Mouse (Mus musculus): ENCODE measurements at regions not wholly inside any gene's neighbourhood (a gene's known extent, or its start where the extent isn't known, plus 50 kb on each side); places are given as distances from the start of the nearest gene placed in this dataset.

- no peak for DNase-seq (ENCODE audit: low spot score)
Observed at GRCm38 (mm10) chr15:51256681-51257080, 2628.0 kb upstream of the Gm7489 start.

- no peak for DNase-seq (ENCODE audit: low spot score)
Observed at GRCm38 (mm10) chr15:51264599-51265163, 2620.0 kb upstream of the Gm7489 start.

GRCm38 (mm10) chr15:51265971-51266370 lies 2618.7 kb upstream of the Gm7489 start:
- no peak for DNase-seq (ENCODE audit: low spot score)

DNA sequence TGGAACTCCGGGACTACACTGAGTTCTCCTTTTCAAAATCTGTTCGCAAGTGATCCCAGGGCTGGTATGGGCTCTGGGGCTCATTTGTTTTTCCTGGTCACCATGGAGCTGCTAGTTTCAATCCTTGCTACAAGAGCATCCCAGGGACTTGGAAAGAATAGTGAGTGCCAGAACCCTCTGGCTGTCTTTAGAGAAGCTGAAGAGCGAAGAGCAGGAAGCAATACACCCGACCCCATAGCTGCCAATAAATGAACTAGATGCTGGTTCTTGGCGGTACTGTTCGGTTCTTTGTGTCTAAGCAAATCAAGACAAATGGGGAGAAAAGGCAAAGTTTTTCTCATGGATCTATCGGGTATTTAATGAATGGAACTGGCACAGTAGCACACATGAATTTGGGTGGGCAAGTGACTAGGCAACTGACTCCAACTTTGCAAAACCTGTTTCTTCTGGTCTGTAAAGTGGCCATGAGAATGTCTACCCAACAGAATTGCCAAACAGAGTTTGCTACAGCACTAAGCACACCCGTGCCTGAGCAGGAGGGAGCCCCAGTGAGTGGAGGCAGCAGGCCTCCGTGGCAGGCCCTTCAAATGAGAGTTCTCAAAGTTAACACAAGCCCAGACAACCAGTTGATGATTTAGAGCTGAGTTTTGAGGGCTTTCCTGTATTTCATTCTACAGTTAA lies 2612.9 kb upstream of the Gm7489 start:
- no peak for DNase-seq (ENCODE audit: low spot score)

DNA sequence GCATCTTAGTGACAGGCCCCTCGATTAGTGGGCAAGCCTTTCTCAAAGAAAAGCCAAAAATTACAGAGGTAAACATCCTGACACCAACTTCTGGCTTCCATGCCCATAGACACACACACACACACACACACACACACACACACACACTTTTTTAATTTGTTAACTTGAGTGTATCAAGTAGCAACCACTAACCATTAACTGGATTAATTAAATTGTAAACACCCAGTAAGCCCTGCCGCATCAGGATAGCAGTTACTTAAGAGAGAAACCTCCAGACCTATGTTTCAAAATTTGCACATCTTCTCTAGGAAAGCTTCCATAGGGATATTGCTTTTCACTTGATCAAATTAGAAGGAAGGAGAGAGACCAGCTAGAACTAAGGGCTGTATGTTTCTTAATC lies 2599.4 kb upstream of the Gm7489 start:
- DNase-seq (ENCODE audit: low spot score), result no peak

- DNase-seq (ENCODE audit: low spot score), result no peak
Observed at GRCm38 (mm10) chr15:51286352-51286751, 2598.4 kb upstream of the Gm7489 start.

GRCm38 (mm10) chr15:51288911-51289432 lies 2595.7 kb upstream of the Gm7489 start:
- no peak for DNase-seq (ENCODE audit: low spot score)

GRCm38 (mm10) chr15:51289916-51290315 lies 2594.8 kb upstream of the Gm7489 start:
- no peak for DNase-seq (ENCODE audit: low spot score)

- no peak for DNase-seq (ENCODE audit: low spot score)
Observed at GRCm38 (mm10) chr15:51291183-51291582, 2593.5 kb upstream of the Gm7489 start.

GRCm38 (mm10) chr15:51296841-51297240 lies 2587.9 kb upstream of the Gm7489 start:
- DNase-seq (ENCODE audit: low spot score), result no peak

DNA sequence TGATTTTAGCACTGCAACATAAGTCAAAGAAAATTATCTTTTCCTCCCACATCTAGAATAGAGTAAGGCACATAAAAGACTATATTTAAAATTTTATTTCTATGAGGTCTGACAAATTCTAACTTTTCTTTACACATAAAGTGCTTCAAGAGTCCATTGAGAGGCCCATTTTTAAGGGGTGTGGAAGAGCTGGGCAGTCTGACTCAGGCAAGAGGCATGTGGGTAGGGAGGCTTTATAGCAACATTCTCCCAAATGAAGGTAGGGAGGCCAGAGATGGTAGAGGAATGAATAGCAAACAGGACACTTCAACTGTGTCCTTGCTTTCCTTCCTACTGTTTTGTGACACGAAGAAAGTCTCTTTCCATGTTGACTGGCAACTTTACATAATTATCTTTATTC lies 2566.6 kb upstream of the Gm7489 start:
- DNase-seq (ENCODE audit: low spot score), result no peak

- no peak for DNase-seq (ENCODE audit: low spot score)
Observed at GRCm38 (mm10) chr15:51318760-51319159, 2565.9 kb upstream of the Gm7489 start.

DNA sequence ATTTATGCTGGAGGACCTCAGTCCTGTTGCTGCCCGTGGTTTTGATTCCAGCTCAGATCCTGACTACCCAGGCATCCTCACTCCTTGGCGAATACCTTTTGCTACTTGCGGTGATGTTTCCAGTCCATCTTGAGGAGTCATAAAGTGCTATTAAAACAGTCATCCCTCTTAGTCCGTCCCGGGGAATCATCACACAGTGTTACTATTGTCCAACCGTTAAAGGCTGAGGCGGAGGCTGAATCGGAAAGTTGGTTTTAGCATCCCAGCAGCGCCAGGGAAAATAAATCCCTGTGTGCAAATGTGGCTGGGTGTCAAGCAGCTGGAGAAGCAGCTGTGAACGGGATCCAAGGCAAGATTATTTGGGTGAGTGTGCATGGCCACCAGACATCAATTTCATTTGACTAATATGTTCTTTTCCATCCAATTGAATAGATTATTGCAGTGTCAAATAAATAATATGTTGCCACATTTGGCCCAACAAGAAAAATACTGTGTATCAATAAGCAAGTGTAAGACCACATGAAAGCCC lies 2564.3 kb upstream of the Gm7489 start:
- no peak for DNase-seq (ENCODE audit: low spot score)

DNA sequence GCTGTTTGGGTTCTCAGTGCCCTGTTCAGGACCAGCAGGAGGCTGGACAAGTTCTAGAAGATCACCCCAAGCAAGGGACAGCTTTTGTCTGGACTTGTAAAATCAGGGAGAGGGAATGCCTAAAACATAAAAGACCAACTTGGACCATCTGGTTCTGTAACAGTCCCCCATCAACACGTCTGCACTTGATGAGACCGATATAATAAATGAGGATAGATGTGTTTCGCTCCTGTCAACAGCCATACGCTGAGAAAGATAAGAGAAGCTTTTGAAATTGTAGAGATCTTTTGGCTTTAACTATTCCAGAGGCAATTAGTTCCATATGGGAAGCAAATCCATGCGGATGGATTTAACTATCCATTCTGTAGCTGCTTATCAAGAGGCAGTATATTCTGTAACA lies 2561.4 kb upstream of the Gm7489 start:
- no peak for DNase-seq (ENCODE audit: low spot score)

GRCm38 (mm10) chr15:51324211-51324610 lies 2560.5 kb upstream of the Gm7489 start:
- no peak for DNase-seq (ENCODE audit: low spot score)

DNA sequence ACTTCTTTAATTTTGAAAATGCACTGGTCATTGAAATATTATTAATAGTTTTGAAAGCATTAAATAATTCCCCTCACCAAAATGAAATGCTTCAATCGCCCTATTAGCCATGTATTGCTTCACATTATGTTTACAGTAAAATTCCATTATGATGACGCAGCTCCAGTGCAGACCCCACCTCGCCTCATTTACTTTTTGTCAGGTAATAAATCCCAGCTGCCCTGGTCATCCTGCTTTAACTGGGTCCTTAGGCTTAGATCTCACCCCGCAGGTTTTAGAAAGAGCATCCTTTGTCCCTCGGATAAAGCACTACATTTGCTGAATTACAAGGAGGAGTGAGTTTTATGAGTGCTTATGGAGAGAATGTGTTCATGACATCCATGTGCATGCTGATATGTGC lies 2557.0 kb upstream of the Gm7489 start:
- no peak for DNase-seq (ENCODE audit: low spot score)

DNA sequence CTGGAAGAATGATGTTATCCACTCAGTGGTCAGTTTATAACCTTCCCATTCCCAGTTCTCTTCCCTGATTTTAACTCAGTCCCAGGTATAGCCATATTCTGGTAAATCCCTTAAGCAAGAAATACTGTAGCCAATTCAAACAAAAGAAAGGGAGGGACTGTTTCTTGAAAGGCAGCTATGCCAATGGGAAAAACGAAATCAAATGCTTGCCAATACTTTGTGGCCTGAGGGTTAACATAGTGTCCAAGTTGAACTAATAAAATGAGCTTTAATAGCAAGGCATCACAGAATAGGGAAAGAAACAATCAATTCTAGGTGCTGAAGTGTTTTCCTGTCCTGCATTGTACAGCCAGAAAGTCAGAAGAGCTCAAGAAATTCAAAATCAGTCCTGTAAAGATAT lies 2548.3 kb upstream of the Gm7489 start:
- no peak for DNase-seq (ENCODE audit: low spot score)

DNA sequence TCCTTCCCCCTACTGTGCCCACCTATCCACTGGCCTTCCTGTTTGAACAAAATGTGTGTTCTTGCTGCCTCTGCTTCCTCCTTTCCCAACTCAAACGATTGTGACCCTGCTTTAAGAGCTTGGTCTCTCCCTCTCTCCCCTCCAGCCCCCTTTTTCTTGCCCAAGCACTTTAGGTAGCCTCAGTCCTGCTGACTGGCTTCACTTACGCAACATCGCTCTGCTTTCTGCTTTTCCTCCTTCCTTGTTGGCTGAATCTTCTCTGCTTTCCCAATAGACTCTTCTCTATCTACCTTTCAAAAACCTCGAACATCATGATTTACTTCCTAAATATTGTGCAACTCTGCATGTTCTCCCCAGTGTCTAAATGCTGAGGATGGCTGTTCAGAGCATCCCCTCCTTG lies 2538.4 kb upstream of the Gm7489 start:
- no peak for DNase-seq (ENCODE audit: low spot score)

DNA sequence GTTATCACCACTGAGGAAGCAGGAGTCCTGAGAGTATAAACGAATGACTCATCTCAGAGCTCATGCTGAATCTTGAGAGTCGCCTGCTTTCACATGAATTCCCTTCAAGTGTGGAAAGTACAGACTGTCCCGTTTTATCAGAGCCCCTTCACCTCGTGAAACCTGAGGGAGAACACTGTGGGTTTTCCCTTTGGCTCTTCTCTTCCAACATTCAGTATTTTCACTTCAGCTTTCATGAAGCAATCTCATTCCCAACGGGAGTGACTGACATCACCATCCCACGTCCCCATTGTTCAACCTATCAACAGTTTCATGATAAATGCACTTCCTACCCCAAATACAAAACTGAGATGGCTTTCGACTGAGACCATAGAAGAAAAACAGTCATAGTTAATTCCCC lies 2521.3 kb upstream of the Gm7489 start:
- DNase-seq (ENCODE audit: low spot score), result no peak

DNA sequence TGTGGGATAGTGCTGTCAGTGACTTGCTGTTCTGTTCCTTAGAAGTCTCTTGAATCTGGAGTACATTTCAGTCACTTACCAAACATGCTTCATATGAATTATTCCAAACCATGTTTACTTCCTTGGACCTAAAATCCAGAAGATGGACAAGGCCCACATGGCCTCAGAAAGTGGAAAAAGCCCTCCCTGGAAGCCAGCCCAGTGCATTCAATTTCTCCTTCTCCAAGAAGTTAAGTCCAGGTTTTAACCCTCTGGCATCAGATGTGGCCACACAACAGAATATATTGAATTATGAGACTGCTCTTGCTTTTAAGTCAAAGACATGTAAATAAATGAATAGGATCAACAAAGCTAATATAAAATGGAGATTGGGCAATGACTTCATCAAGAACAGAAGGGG lies 2513.5 kb upstream of the Gm7489 start:
- no peak for DNase-seq (ENCODE audit: low spot score)

DNA sequence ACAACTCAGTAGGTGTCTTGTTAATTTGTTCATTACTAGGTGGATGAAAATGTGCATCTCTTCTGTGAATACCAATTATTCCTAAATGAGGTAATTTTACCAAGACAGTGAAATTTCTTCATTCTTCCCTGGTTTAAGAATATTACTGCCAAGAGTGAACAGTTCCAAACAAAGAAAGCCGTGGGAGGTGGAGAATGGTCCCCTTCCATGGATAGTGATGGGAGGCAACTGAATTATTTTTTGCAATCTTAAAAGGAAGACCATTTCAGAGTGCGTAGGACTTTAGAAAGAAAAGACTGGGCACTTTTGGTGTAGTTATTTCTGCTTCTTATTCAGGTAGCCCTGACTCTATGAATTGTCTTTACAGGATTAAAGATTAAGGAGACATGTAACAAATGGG lies 2494.3 kb upstream of the Gm7489 start:
- DNase-seq (ENCODE audit: low spot score), result no peak

GRCm38 (mm10) chr15:51391352-51391751 lies 2493.4 kb upstream of the Gm7489 start:
- DNase-seq (ENCODE audit: low spot score), result no peak

All from c-Kit-positive CD71-positive TER-119-positive erythroid progenitor cells, embryonic 14.5 days (primary cell).